Mouse (Mus musculus) G1E (cell line): Measurements from ENCODE around the gene Epas1.

Experiments
- CTCF ChIP-seq: IDR thresholded peaks from 2 replicates; pipeline ENCODE4 v1.5.1; 2012; ENCODE audit warnings: low read depth, low read length, inconsistent platforms, mixed read lengths
- GATA2 ChIP-seq: IDR thresholded peaks from 2 replicates; pipeline ENCODE4 v1.6.1; 2012; ENCODE audit warnings: low read depth, low read length, inconsistent platforms, borderline replicate concordance
- TAL1 ChIP-seq: conservative IDR thresholded peaks from 2 replicates; pipeline ENCODE4 v1.6.1; 2012; ENCODE audit warnings: low read depth, low read length, inconsistent platforms, mixed read lengths

DNA sequence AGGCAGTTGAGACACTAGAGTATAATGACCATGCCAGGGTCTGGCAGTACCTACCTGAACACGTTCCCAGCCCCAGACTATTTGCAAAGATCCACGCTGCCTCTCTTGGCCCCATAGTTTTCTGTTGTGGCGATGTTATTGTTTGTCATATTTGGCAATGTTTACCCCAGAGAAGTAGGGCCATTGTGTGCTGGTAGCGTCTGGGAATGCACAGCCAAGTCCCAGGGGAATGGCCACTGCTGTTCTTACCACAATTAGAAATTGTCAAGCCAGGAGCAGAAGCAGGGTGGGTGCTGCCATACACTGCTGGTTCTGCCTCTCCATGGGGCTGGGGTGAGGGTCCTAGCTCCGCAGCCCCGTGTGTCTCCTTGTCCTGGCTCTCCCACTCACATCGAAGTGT is 15.1 kb downstream of the Epas1 start:
- TF ChIP-seq TAL1, result no peak
- TF ChIP-seq CTCF, result no peak
- no peak for TF ChIP-seq GATA2
